Comparison of ENCODE assay signal across 9 mouse cellular contexts in genomic region chr11:81779881-81780280, GRCm38 (mm10).
DNase-seq lines count a peak whose midpoint lies in the region; ATAC-seq and TF ChIP-seq lines count a peak whose summit lies in the region.
"Had no signal": no experiment of that assay in that cellular context is flagged by ENCODE, and none has a peak within 500 bp of the region (broad histone marks: within the 10 kb centered on the region; RNA-seq: fewer than 3 reads in every experiment).

No protein-coding gene starts in this region.

- ATAC-seq in forebrain, embryonic 15.5 days (replicated peaks), result no peak

- H3K36me3 ChIP-seq in kidney, adult 2 months (ENCODE audit: control insufficient read depth, insufficient read depth, low read length), result no peaks in the 10 kb centered on the region
- no peaks in the 10 kb centered on the region for H3K36me3 ChIP-seq in forebrain, embryonic 15.5 days

- no peaks in the 10 kb centered on the region for H3K9me3 ChIP-seq in forebrain, embryonic 15.5 days

- no peak overlapping the region for H3K4me2 ChIP-seq in forebrain, embryonic 15.5 days (replicated peaks)

- DNase-seq in kidney, adult 2 months, result peak; percentile 42
- no peak for DNase-seq in kidney, postnatal 4 days
- peak; percentile 73 to 76 for DNase-seq in cerebellum, adult 18-20 months
- peak; percentile 73 for DNase-seq in heart, postnatal 10 days
- DNase-seq in left cerebral cortex, postnatal 4 days, result peak; percentile 70
- DNase-seq in yolk sac, embryonic 10.5 days (ENCODE audit: low spot score), result no peak
- no peak for DNase-seq in urinary bladder, postnatal 4 days (ENCODE audit: low spot score in 2 of 2)

- intact Hi-C loops in heart, postnatal 10 days (cut with DNase I), result loop anchor here (10.0 kb wide), 1 partner anchor 195 kb away; no protein-coding TSS in a partner anchor
- intact Hi-C loops in left cerebral cortex, postnatal 4 days (cut with DNase I), result loop anchor here (10.0 kb wide), 1 partner anchor 185 kb away; the partner anchor contains the start of gene Asic2

- no peaks in the 10 kb centered on the region for H3K27me3 ChIP-seq in kidney, adult 2 months (replicated peaks; ENCODE audit: control insufficient read depth, insufficient read depth, low read length)
- no peaks in the 10 kb centered on the region for H3K27me3 ChIP-seq in forebrain, embryonic 15.5 days

- no peak for TF ChIP-seq POLR2A in kidney, adult 2 months (IDR thresholded peaks at IDR 0.05; ENCODE audit: low read depth, low read length)

- no peak overlapping the region for H3K27ac ChIP-seq in kidney, adult 2 months (ENCODE audit: insufficient read depth, low read depth, low read length)
- H3K27ac ChIP-seq in forebrain, embryonic 15.5 days (replicated peaks), result no peak overlapping the region
- H3K27ac ChIP-seq: kidney, postnatal 0 days had no signal

- 56% methylated on average over 7 of the region's 7 CpGs for WGBS in kidney, adult 2 months
- 74% methylated on average over 7 of the region's 7 CpGs for WGBS in forebrain, embryonic 15.5 days

- no peak overlapping the region for H3K9ac ChIP-seq in forebrain, embryonic 15.5 days (replicated peaks)

- TF ChIP-seq CTCF in kidney, adult 2 months (conservative IDR thresholded peaks at IDR 0.05; ENCODE audit: insufficient read depth, insufficient read length, low read depth, low read length), result no peak

- no peaks in the 10 kb centered on the region for H3K4me1 ChIP-seq in kidney, adult 2 months (ENCODE audit: control insufficient read depth, insufficient read depth, low read length)
- peaks cover 16% of the 10 kb centered on the region; the same call in 1 of the 2 replicates for H3K4me1 ChIP-seq in forebrain, embryonic 15.5 days

- no peak overlapping the region for H3K4me3 ChIP-seq in kidney, adult 2 months (ENCODE audit: insufficient read depth, low read depth, low read length)
- no peak overlapping the region for H3K4me3 ChIP-seq in forebrain, embryonic 15.5 days

Comparison
In these comparisons a context has a peak if more than half of its experiments do, and no peak if none do; other contexts are left out.
1. DNase-seq: peak in kidney, adult 2 months (single experiment), cerebellum, adult 18-20 months (2 of 2), heart, postnatal 10 days (2 of 2) and left cerebral cortex, postnatal 4 days (single experiment); none in kidney, postnatal 4 days (0 of 2), yolk sac, embryonic 10.5 days (single experiment) and urinary bladder, postnatal 4 days (0 of 2).